Mouse (Mus musculus) embryo, embryonic 11.5 days (tissue): ENCODE results near the gene Porcn.

Source experiments
- DNase-seq: peaks from one replicate; pipeline ENCODE4 v3.0.0-alpha.2; 2012; ENCODE audit warnings: low read depth, low spot score

The Porcn gene

DNA sequence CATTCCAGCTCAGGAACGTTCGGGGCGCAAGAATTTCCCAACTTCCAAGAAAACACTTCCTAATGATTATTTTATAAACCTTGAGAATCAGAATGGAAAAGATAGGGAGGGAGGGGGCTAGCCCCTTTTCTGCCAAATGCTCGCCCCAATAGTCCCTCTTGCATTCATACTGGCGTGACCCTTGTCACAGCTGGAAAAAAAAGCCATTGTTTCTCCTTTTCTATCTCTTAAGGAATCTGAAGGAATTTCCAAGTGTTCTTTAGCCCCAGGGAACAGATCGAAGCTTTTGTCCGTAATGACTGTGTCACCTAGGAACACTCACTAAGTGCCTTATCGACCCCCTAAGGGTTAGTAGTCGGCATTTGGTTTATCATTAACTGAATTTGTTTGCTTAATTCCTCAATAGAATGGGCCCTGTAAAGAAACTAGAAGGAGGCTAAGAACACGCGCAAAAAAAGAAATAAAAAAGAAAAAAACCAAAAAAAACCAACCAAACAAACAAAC, 421 bp upstream of the Porcn start:
- no peak for DNase-seq

DNA sequence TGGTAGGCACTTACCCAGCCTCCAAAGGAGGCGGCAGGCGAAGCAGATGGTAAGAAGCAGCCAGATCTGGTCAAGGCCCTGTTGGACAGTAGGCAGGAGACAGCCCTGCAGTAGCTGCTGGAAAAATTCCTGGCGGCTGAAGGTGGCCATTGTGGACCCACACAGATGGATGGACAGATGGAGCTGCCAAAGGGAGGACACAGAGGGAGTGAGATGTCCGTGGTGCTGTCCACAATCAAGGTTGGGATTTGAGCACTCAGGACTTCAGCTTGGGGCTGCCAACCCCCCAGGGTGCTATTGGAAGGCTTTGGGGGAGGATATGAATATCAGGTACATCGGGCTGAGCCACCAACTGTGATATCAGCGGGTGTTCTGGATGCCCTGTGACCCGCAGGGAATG, 774 bp downstream of the Porcn start:
- DNase-seq = no peak

DNA sequence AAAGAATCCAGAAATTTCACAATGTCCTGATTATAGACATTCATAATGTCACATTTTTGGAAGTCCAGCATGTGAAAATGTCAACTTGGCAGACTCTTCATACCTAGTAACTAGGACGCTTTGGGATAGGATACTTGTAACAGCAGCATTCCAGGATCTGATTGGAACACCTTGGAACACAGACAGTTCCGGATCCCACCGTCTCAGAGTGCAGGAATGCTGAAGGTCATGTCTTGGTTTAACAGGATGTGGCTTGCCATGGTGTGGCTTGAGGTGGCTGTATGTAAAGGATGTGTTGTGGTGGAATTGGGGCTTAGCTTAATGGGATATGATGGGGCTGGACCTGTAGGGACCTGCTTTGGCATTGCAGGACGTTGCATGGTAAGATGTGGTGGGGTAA, 1.2 kb downstream of the Porcn start:
- no peak for DNase-seq

DNA sequence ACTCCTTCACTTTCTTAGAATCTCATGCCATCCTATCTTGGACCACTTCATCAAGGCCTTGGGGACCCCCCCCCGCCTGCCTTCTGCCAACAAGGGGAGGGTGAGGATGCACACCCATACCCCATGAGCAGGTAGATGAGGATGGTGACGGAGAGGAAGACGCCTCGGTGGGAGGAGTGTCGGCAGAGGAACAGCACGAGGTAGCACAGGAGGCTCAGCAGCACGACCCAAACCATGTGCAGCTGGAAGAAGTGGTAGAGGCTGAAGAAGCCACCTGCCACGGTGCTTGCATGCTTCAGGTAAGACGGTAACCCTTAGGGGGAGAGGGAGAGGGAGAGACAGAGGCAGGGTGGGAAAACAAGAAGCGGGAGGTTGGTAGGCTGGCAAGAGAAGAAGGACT, 2.2 kb downstream of the Porcn start:
- no peak for DNase-seq

GRCm38 (mm10) chrX:8203105-8203504, 3.2 kb downstream of the Porcn start:
- DNase-seq = no peak

DNA sequence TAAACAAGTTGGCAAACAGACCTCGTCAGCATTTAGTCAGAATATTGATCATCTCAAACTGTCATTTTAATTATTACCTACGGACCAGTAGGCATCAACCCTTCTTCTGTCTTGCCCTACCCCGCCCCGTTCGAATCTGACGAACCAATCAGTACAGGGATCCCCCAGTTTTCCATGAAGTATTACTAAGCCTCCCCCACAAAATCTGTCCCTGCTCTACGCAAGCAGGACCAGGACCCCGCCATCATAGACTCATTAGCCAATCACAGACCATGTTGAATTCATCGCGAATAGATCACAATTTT, 13.0 kb downstream of the Porcn start, which contains the start of gene Ebp:
Gene Ebp, minus strand, starts transcription at position 94 of the 305 bp plus-strand sequence.
- no peak for DNase-seq

DNA sequence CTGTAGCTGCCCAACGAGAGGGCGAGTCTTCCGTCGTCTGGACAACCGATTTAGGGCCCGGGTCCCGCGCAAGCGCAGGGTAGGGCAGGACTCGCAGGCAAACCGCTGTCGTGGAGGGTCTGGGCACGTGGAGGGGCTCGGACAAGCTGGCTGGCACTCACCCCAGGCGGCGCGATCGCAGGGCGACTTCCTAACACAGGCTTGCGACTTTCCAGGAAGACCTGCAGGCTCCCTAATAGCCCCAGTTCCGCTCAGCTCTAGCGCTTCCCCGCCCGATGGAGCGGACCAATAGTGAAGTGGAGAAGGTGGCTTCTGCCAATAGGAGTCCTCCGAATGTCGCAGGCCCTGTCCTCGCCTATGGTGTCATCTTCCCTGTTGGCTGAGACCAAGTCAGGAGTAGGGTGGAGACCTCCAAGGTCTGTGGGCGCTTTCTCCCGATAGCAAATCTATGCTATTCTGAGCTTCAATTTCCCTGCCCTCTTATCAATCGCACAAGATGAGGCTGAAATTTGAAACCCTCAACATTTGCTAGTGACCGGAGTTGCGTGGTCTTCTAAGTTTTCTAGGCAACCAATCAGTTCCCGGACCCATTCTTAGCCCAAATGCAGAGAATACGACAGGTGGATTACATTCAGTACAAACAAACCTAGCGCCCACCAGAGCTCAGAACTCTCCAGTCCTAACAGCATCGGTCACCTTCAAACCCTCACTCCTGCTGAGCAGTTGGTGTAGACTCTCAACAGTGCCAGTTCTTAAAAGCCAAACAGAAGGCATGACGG, 13.5 kb downstream of the Porcn start:
- DNase-seq = peak; percentile 46

DNA sequence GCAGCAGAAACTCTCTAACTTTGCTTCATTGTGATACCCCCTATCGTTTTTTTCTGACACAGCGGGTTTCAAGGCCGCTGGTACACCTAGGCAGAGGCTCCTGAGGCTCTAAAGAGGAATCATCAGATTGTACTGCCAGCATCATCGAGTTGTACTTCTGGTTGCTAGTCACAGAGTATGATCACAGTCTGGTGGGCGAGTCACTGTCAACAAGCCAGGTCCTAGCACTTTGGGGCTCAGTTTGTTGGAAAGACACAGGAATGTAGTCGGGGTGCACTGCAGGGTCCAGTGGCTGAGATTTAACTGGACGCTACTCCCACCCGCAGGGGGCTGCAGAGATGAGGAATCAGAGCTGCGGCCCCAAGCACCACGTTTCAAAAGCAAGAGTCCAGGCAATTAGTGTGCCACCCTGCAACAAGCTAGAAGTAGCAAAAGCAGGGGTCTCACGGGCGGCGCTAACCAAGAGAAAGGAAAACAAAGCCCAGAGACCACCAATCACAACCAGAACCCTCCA, 14.1 kb downstream of the Porcn start:
- DNase-seq = no peak

- DNase-seq = no peak
Observed at GRCm38 (mm10) chrX:8182871-8183540, 23.3 kb downstream of the Porcn start.

- DNase-seq = no peak
Observed at GRCm38 (mm10) chrX:8179646-8180045, 26.7 kb downstream of the Porcn start.

DNA sequence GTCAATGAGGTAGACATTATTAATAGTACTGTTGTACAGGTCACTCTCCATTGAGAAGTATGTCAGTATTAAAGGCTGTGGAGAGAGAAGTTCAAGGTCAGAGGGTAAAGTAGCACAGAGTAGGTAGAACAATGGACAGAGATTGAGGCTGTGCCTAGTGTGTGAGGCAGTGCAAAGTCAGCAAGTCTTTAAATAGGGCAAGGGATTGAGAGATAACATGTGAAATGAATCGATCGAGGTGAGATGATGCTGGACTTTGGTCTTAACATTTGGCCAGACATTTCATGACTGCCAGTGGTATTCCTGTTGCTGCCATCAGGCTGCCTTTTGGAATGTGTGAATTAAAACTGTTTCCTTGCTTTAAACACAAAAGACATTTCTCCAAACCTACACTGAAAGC, 27.5 kb downstream of the Porcn start:
- DNase-seq = no peak

DNA sequence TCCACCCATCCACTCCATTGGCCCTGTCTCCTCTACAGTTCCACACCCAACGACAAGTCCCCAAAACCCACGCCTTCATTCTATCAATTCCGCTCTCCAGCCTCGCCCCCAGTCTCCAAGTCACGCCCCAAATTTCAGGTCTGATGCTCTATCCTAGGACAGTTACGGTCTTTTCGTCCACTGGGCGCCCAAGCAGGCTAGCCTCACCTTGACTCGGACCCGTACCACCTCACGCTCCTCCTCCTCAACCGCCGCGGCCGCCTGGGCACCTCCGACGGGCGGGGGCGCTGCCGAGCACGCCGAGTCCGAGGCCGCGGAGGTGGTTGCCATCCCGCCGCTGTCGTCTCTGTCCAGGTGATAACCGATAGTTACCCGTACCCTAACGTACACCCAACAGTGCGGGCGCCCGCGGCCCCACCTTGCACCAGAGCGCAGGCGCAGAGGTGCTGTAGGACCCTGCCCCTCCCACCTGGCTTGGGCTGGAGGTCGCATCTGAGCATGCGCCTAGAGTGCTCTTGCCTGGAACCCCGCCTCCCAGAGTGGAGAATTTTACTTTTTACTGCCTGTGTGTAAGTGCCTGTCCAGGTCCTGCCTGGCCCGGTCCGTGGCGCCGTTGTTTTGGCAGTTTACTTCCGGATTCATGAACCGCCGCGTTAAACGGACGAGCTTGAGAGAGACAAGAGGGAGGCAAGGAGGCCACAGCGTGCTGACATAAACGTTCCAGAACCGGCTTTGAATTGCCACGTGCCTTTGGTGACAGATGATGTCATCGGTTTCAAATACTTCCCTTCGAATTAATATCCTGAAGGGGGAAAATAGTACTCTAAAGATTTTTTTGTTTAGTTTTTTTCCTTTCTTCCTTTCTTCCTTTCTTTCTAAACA, 30.6 kb downstream of the Porcn start, which contains the start of gene Tbc1d25:
Gene Tbc1d25, minus strand, starts transcription at position 678 of the 882 bp plus-strand sequence.
- peak; percentile 73 for DNase-seq

GRCm38 (mm10) chrX:8175169-8175503, 31.2 kb downstream of the Porcn start:
- DNase-seq = no peak

DNA sequence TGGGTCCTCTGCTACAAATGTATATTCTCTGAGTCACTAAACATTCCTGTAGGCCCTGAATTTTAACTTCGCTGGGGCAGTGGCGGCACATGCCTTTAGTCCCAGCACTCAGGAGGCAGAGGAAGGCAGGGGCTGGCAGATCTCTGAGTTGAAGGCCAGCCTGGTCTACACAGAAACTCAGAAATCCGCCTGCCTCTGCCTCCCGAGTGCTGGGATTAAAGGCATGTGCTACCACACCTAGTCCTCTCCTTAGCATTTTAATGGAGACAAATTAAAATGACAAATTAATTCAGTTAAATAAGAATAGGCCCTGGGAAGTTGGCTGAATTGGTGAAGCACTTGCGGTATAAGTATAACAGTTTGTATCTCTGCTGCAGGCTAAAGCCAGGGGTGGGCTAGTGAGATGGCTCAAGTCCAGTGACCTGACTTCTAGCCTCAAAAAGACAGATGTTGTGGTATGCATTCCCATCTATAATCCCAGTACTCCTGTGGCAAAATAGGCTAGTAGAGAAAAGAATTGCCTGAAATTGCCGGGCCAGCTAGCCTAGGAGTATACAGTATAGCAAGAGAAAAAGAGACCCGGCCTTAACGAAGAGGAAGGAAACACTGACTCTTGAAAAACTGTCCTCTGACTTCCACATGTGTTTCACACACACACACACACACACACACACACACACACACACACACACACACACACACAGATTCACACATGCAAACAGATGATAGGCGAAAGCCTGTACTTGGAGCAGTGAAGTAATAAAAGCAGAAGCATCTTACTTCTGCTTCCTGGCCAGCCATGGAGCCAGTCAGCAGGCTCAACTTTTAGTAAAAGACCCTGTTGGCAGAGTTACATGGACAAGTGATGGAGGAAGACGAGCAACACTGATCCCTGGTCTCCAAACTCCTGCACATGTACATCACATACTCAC, 38.3 kb downstream of the Porcn start:
- DNase-seq = no peak

- no peak for DNase-seq
Observed at GRCm38 (mm10) chrX:8164471-8164870, 41.9 kb downstream of the Porcn start.

- DNase-seq = no peak
Observed at GRCm38 (mm10) chrX:8163076-8163475, 43.2 kb downstream of the Porcn start.

- DNase-seq = peak; percentile 82
Observed at GRCm38 (mm10) chrX:8145153-8145991, 61.0 kb downstream of the Porcn start, which contains the start of gene Rbm3. Gene Rbm3 (minus strand): TSS chrX:8145880.
